Mouse (Mus musculus): ENCODE data around the gene Gm8914. TPM values are rescaled to one million over a fixed set of nuclear protein-coding genes. Genes with fewer than 3 reads are reported as not detected.
"Not testable (repeated sequence)": the region's sequence is repeated elsewhere in the genome, so short reads cannot be mapped to it uniquely, and the experiment has no call there.

The Gm8914 gene
- polyA plus RNA-seq (2012; fragmentation: generic; extraction: Trizol): 0.05 TPM
- long read RNA-seq, experiment 1: 0 reads
- long read RNA-seq, experiment 2: 0 reads

- H3K79me3 ChIP-seq (ENCODE audit: low read depth): not testable (repeated sequence)
These were observed at the start of gene Gm8914 for GRCm38 (mm10) chrX:91479826-91480225. Gene Gm8914 (plus strand): TSS chrX:91480126.

More at GRCm38 (mm10) chrX:91479826-91480225, at the start of gene Gm8914:
- not testable (repeated sequence) for H3K36me3 ChIP-seq (ENCODE audit: control insufficient read depth, insufficient read depth); H3K79me2 ChIP-seq (ENCODE audit: control insufficient read depth, insufficient read depth); H3K4me3 ChIP-seq (ENCODE audit: insufficient read depth, poor library complexity, severe bottlenecking); H3ac ChIP-seq (ENCODE audit: control insufficient read depth, insufficient read length, low read depth); H3K27me3 ChIP-seq (ENCODE audit: control insufficient read depth, insufficient read depth, insufficient read length)

Other genes starting within 250 kb of the Gm8914 start
- gene Mageb2, start 148.4 kb upstream of the Gm8914 start, polyA plus RNA-seq (2012; fragmentation: generic; extraction: Trizol): 0.23 TPM
- gene Gm5072, start 87.6 kb upstream of the Gm8914 start, polyA plus RNA-seq (2012; fragmentation: generic; extraction: Trizol): 0.05 TPM
- not detected for gene 1700084M14Rik, start 95.8 kb downstream of the Gm8914 start, polyA plus RNA-seq (2012; fragmentation: generic; extraction: Trizol)
- gene Gm14781, start 152.1 kb downstream of the Gm8914 start, polyA plus RNA-seq (2012; fragmentation: generic; extraction: Trizol): not detected

All from C2C12 (cell line).